Mouse (Mus musculus): ENCODE results near the gene Nr1d1. TPM values are rescaled to one million over a fixed set of nuclear protein-coding genes. Genes with fewer than 3 reads are reported as not detected.
"Not testable (repeated sequence)": the region's sequence is repeated elsewhere in the genome, so short reads cannot be mapped to it uniquely, and the experiment has no call there.

The Nr1d1 gene
- polyA plus RNA-seq, 1 experiment from 2014 or later = 2.1 TPM

DNA sequence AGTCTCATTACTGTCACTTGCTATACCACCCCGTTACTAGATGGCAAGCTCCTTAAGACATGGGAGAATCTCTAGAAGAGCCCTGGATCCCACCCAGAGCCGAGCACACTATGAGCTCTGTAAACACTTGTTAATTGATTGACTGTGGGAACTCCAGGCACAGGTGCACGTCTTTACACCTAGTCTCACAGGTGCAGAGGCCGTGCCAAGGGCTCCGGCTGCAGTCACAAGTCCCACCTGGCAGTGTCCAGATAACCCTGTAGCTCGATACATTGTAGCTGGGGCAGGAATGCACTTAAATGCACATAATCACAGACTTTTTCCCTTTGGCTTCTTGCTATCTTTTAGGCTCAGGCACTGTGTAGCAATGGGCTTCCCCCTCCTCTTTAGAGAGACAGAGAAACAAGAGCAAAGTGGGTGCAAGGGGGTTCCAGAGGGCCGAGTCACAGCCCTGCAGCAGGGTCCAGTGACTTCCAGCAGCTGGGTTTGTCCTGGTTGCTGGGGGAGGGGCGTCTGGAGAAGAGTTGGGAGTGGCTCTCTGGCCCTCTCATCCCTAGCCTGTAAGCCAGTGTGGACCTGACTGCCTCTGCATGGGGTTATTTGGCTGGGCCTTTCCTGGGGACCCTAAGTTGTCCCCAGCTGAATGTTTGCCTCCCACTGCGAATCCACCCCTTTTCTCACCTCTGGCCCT, 31.3 kb downstream of the Nr1d1 start:
- no peaks in the 10 kb centered on the region for H3K27me3 ChIP-seq
- 5% methylated on average over 9 of the region's 9 CpGs for WGBS
- H3K4me1 ChIP-seq = peaks cover 89% of the 10 kb centered on the region
- peak overlapping the region; percentile 94 for H3K9ac ChIP-seq
- no peaks in the 10 kb centered on the region for H3K36me3 ChIP-seq (replicated peaks)
- H3K4me2 ChIP-seq = peak overlapping the region; percentile 74
- H3K9me3 ChIP-seq = no peaks in the 10 kb centered on the region
- ATAC-seq (ENCODE audit: low FRiP score) = no peak
- H3K27ac ChIP-seq = peak overlapping the region; percentile 98
- H3K4me3 ChIP-seq (replicated peaks) = peak overlapping the region; percentile 84

DNA sequence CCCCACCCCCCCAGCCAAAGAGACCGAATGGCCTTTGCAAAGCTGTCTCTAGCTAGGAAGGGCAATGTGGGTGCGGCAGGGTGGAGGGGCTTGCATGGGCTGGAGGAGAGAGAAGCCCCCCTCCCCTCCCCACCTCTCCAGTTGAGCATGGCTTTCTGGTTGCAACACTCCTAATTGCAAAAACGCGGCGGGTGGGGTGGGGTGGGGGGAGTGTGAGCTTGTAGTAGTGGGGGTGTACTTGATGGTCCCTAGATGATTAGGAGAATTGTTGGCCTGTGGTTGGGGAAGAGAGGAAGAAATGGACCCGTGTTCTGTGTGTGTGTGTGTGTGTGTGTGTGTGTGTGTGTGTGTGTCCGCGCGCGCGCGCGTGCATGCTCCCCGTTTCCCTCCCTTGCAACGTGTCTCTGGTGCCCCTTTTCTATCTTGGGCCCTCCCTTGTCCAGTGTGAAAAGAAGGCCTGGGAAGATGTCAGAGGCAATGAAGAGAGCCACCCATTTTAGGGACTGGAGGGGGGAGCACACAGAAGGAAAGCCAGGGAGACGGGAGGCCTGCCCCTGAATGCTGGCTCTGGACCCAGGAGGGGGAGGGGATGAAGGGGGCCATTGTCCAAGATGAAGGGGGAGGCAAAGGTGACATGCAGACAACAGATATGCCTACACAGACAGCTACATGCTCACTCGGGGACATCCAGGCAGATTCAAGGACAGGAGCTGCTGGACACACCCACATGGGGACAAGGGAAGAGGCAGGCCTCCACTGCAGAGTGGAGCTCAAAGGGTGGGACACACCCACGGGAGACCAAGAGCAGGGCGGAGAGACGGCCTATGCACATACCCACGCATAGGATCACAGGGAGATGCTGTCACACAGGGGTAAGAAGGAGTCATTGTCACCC, 32.5 kb downstream of the Nr1d1 start:
- ATAC-seq (ENCODE audit: low FRiP score) = peak; percentile 9; the same call in 1 of the 2 replicates
- H3K9me3 ChIP-seq = no peaks in the 10 kb centered on the region
- H3K36me3 ChIP-seq (replicated peaks) = no peaks in the 10 kb centered on the region
- H3K27me3 ChIP-seq = no peaks in the 10 kb centered on the region
- H3K4me1 ChIP-seq = peaks cover 86% of the 10 kb centered on the region
- H3K4me3 ChIP-seq (replicated peaks) = peak overlapping the region; percentile 84
- H3K9ac ChIP-seq = peak overlapping the region; percentile 94
- WGBS = 5% methylated on average over 20 of the region's 21 CpGs
- H3K4me2 ChIP-seq = peak overlapping the region; percentile 74
- H3K27ac ChIP-seq = peak overlapping the region; percentile 98

GRCm38 (mm10) chr11:98741622-98742396, 33.3 kb downstream of the Nr1d1 start:
- ATAC-seq (ENCODE audit: low FRiP score) = peak; percentile 76
- WGBS = 1% methylated on average over 60 of the region's 86 CpGs
- Histone ChIP-seq H3K36me3 (replicated peaks) (no peaks in the 10 kb centered on the region), H3K4me1 (peaks cover 77% of the 10 kb centered on the region), H3K9me3 (no peaks in the 10 kb centered on the region), H3K9ac (peak overlapping the region; percentile 94), H3K4me2 (peak overlapping the region; percentile 74), H3K4me3 (replicated peaks) (peak overlapping the region; percentile 84), H3K27me3 (no peaks in the 10 kb centered on the region), H3K27ac (peak overlapping the region; percentile 98)

GRCm38 (mm10) chr11:98741051-98741620, 34.0 kb downstream of the Nr1d1 start:
- H3K27me3 ChIP-seq = no peaks in the 10 kb centered on the region
- H3K4me1 ChIP-seq = peaks cover 71% of the 10 kb centered on the region
- no peaks in the 10 kb centered on the region for H3K36me3 ChIP-seq (replicated peaks)
- peak overlapping the region; percentile 74 for H3K4me2 ChIP-seq
- no peak for ATAC-seq (ENCODE audit: low FRiP score)
- WGBS = 2% methylated on average over 17 of the region's 17 CpGs
- peak overlapping the region; percentile 94 for H3K9ac ChIP-seq
- peak overlapping the region; percentile 98 for H3K27ac ChIP-seq
- H3K9me3 ChIP-seq = no peaks in the 10 kb centered on the region
- peak overlapping the region; percentile 84 for H3K4me3 ChIP-seq (replicated peaks)

GRCm38 (mm10) chr11:98740393-98741050, 34.6 kb downstream of the Nr1d1 start, which contains the start of gene Thra:
Thra (plus strand) TSS chr11:98740638.
- Histone ChIP-seq H3K4me1 (peaks cover 64% of the 10 kb centered on the region), H3K9me3 (no peaks in the 10 kb centered on the region), H3K9ac (peak within 1 kb of the TSS; percentile 94), H3K27ac (peak within 1 kb of the TSS; percentile 98), H3K4me2 (peak within 1 kb of the TSS; percentile 74), H3K36me3 (replicated peaks) (no peaks in the 10 kb centered on the region), H3K4me3 (replicated peaks) (peak within 1 kb of the TSS; percentile 84), H3K27me3 (no peaks in the 10 kb centered on the region)
- WGBS = under 1% methylated on average over 22 of the region's 22 CpGs
- peak; percentile 73 for ATAC-seq (ENCODE audit: low FRiP score)

- peak overlapping the region; percentile 74 for H3K4me2 ChIP-seq
- no peaks in the 10 kb centered on the region for H3K27me3 ChIP-seq
- 8% methylated on average over 8 of the region's 8 CpGs for WGBS
- no peaks in the 10 kb centered on the region for H3K9me3 ChIP-seq
- peaks cover 59% of the 10 kb centered on the region for H3K4me1 ChIP-seq
- H3K36me3 ChIP-seq (replicated peaks) = no peaks in the 10 kb centered on the region
- peak overlapping the region; percentile 98 for H3K27ac ChIP-seq
- ATAC-seq (ENCODE audit: low FRiP score) = peak; percentile 31; the same call in 1 of the 2 replicates
- peak overlapping the region; percentile 84 for H3K4me3 ChIP-seq (replicated peaks)
- peak overlapping the region; percentile 94 for H3K9ac ChIP-seq
These were observed 35.1 kb downstream of the Nr1d1 start for GRCm38 (mm10) chr11:98740026-98740392.

GRCm38 (mm10) chr11:98738925-98739324, 36.2 kb downstream of the Nr1d1 start:
- no peak overlapping the region for H3K9ac ChIP-seq
- 71% methylated on average over 7 of the region's 9 CpGs for WGBS
- H3K4me2 ChIP-seq = peak overlapping the region; percentile 1; the same call in 1 of the 2 replicates
- 0 out of 2 replicates have a peak, but pooled peaks cover 5% of the 10 kb centered on the region for H3K9me3 ChIP-seq
- peaks cover 48% of the 10 kb centered on the region for H3K4me1 ChIP-seq
- no peaks in the 10 kb centered on the region for H3K36me3 ChIP-seq (replicated peaks)
- no peak for ATAC-seq (ENCODE audit: low FRiP score)
- no peaks in the 10 kb centered on the region for H3K27me3 ChIP-seq
- H3K4me3 ChIP-seq (replicated peaks) = no peak overlapping the region
- peak overlapping the region; percentile 82 for H3K27ac ChIP-seq

DNA sequence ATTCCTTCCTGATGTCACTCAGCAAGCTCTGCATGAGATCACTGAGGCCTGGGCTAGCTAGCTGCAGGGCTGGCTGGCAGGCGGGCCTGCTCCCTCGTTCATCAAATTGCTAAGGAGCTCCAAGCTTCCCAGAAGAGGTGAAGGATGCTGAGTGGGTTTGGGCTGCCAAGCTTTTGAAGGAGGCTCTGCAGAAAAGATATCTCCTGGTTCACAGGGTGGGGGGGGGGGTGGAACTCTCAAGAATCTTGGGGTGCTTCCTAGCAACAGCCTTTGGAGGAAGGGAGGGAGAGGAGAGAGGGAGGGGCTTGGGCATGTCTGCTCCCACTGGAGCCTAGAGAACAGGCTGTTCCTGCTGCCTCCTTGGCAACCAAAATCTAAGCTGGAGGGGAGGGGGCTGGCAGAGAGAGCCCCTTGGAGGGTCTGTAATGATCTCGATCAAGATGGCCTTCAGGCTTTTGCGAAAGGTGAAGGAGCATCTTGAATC, 36.7 kb downstream of the Nr1d1 start:
- H3K9ac ChIP-seq = no peak overlapping the region
- H3K36me3 ChIP-seq (replicated peaks) = no peaks in the 10 kb centered on the region
- H3K27me3 ChIP-seq = no peaks in the 10 kb centered on the region
- H3K4me2 ChIP-seq = peak overlapping the region; percentile 1; the same call in 1 of the 2 replicates
- no peak overlapping the region for H3K4me3 ChIP-seq (replicated peaks)
- no peak for ATAC-seq (ENCODE audit: low FRiP score)
- 0 out of 2 replicates have a peak, but pooled peaks cover 5% of the 10 kb centered on the region for H3K9me3 ChIP-seq
- H3K4me1 ChIP-seq = peaks cover 44% of the 10 kb centered on the region
- WGBS = 36% methylated on average over 4 of the region's 4 CpGs
- H3K27ac ChIP-seq = peak overlapping the region; percentile 82

GRCm38 (mm10) chr11:98737220-98737619, 37.9 kb downstream of the Nr1d1 start:
- not testable (repeated sequence) for H3K4me2 ChIP-seq; H3K27me3 ChIP-seq; H3K36me3 ChIP-seq (replicated peaks); H3K27ac ChIP-seq; ATAC-seq (ENCODE audit: low FRiP score); H3K9me3 ChIP-seq; H3K9ac ChIP-seq; H3K4me3 ChIP-seq (replicated peaks)
- 96% methylated on average over 2 of the region's 2 CpGs for WGBS
- peaks cover 33% of the 10 kb centered on the region for H3K4me1 ChIP-seq

- ATAC-seq (ENCODE audit: low FRiP score) = no peak
- H3K4me3 ChIP-seq (replicated peaks) = no peak overlapping the region
- H3K9ac ChIP-seq = no peak overlapping the region
- H3K36me3 ChIP-seq (replicated peaks) = no peaks in the 10 kb centered on the region
- WGBS = 100% methylated on average over 1 of the region's 1 CpGs
- 0 out of 2 replicates have a peak, but pooled peaks cover 5% of the 10 kb centered on the region for H3K9me3 ChIP-seq
- H3K27me3 ChIP-seq = no peaks in the 10 kb centered on the region
- H3K4me1 ChIP-seq = peaks cover 31% of the 10 kb centered on the region
- H3K27ac ChIP-seq = no peak overlapping the region
- no peak overlapping the region for H3K4me2 ChIP-seq
These were observed 39.0 kb downstream of the Nr1d1 start for GRCm38 (mm10) chr11:98736176-98736575.

DNA sequence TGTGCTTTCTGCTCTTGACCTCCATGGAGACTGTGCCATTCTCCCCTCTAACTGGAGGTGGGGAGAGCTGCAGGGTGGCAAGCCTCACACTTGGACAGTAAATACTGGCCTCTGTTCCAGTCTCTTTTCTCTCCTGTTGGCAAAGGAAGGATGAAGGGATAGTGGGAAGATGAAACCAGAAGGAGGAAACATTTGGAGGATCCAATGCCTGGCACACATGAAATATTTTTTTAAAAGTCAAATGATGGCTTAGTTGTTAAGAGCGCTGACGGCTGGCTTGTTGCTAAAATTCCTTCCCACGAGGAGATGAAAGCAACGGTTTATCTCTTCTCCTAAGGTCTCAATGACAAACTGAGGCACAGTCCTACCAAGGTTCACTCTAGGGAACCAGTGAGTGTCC, 40.0 kb downstream of the Nr1d1 start:
- ATAC-seq (ENCODE audit: low FRiP score) = no peak
- Histone ChIP-seq H3K4me2 (no peak overlapping the region), H3K4me3 (replicated peaks) (no peak overlapping the region), H3K4me1 (peaks cover 20% of the 10 kb centered on the region), H3K9me3 (0 out of 2 replicates have a peak, but pooled peaks cover 5% of the 10 kb centered on the region), H3K27ac (no peak overlapping the region), H3K27me3 (no peaks in the 10 kb centered on the region), H3K36me3 (replicated peaks) (no peaks in the 10 kb centered on the region), H3K9ac (no peak overlapping the region)
- 93% methylated on average over 4 of the region's 4 CpGs for whole genome bisulfite sequencing
